Mouse (Mus musculus) embryonic facial prominence, embryonic 11.5 days (tissue): ENCODE results near the gene Ankrd45. TPM values are rescaled to one million over a fixed set of nuclear protein-coding genes. Genes with fewer than 3 reads are reported as not detected.

Source experiments
- ATAC-seq: fragments of 200-750 bp; cut with Nextera tagmentation; replicated peaks from 2 replicates; pipeline ENCODE4 v1.8.0; 2017; ENCODE audit warnings: low read depth; ENCODE audit not compliant: insufficient number of reproducible peaks, low FRiP score, low TSS enrichment
- DNase-seq: peaks from one replicate; pipeline ENCODE4 v3.0.0-alpha.2; 2015; ENCODE audit warnings: low spot score
- H3K27ac ChIP-seq: fragments of 300-500 bp; sonication (generic); replicated peaks from 2 replicates; pipeline ENCODE4 v1.5.1; 2014; ENCODE audit warnings: mild to moderate bottlenecking, low read depth, low read length, control low read depth
- H3K27me3 ChIP-seq: fragments of 300-500 bp; sonication (generic); 2 replicates; pipeline ENCODE4 v1.6.1; 2014; ENCODE audit warnings: mild to moderate bottlenecking, low read length, moderate library complexity, mixed read lengths; ENCODE audit not compliant: control insufficient read depth, insufficient read depth
- H3K36me3 ChIP-seq: fragments of 300-500 bp; sonication (generic); replicated peaks from 2 replicates; pipeline ENCODE4 v1.6.1; 2014; ENCODE audit warnings: low read depth, mild to moderate bottlenecking, low read length, moderate library complexity, mixed read lengths; ENCODE audit not compliant: control insufficient read depth, insufficient read depth
- H3K4me1 ChIP-seq: fragments of 300-500 bp; sonication (generic); 2 replicates; pipeline ENCODE4 v1.6.1; 2014; ENCODE audit warnings: low read length, mixed read lengths; ENCODE audit not compliant: control insufficient read depth, insufficient read depth
- H3K4me2 ChIP-seq: fragments of 300-500 bp; sonication (generic); 2 replicates; pipeline ENCODE4 v1.6.1; 2014; ENCODE audit warnings: low read depth, mild to moderate bottlenecking, control low read depth, low read length, moderate library complexity
- H3K4me3 ChIP-seq: fragments of 300-500 bp; sonication (generic); 2 replicates; pipeline ENCODE4 v1.5.1; 2014; ENCODE audit warnings: low read depth, low read length, control low read depth
- H3K9ac ChIP-seq: fragments of 300-500 bp; sonication (generic); replicated peaks from 2 replicates; pipeline ENCODE4 v1.6.1; 2014; ENCODE audit warnings: mild to moderate bottlenecking, control low read depth, low read length
- H3K9me3 ChIP-seq: fragments of 300-500 bp; sonication (generic); replicated peaks from 2 replicates; pipeline ENCODE4 v1.6.1; 2016; ENCODE audit warnings: mild to moderate bottlenecking, low read length, inconsistent platforms, mixed read lengths; ENCODE audit not compliant: control insufficient read depth
- WGBS: fragments of 180-500 bp; shearing (Covaris S2); extraction: QIAGEN DNeasy Blood & Tissue Kit; methylation state at CpG from one replicate; pipeline ENCODE4 v1.1.7; 2014; 5-methylcytosine and 5-hydroxymethylcytosine counted together
- polyA plus RNA-seq: library from polyadenylated mRNA; unstranded; fragments of >200 nt; fragmentation: Nextera tagmentation; extraction: Ambion mirVana; gene quantifications from 2 replicates; pipeline ENCODE4 v1.2.1, GENCODE M21; 2014

The Ankrd45 gene
- polyA plus RNA-seq, 1 experiment from 2014 or later, result 5.0 TPM

DNA sequence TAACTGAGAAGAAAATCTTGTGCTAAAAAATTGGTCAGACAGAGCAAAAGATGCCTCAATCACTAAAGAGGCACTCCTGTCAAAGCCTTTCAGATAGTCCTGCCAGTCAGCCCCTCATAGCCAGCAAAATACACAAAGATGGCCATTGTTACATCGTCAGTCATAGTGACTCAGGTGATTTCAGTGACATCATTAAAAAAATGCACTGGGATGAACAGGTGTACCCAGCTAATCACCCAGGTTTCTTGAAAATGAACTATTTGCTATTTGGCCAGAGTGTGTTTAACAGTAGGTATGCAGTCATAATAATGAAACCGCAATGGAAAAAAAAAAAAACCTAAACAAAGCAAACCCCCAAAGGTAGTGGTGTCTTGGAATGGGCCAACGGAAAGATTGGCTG lies 16.7 kb downstream of the Ankrd45 start, which contains the start of gene Tex50:
Tex50 (minus strand) TSS at position 101 of the 400 bp plus-strand sequence.
- no peak for DNase-seq
- no peak within 1 kb of the TSS for H3K27ac ChIP-seq
- ATAC-seq, result no peak
- H3K9me3 ChIP-seq, result no peaks in the 10 kb centered on the region
- H3K27me3 ChIP-seq, result no peaks in the 10 kb centered on the region
- H3K4me1 ChIP-seq, result no peaks in the 10 kb centered on the region
- H3K36me3 ChIP-seq, result no peaks in the 10 kb centered on the region
- H3K4me3 ChIP-seq, result no peak within 1 kb of the TSS
- WGBS, result 85% methylated on average over 3 of the region's 3 CpGs
- H3K9ac ChIP-seq, result no peak within 1 kb of the TSS
- H3K4me2 ChIP-seq, result no peak within 1 kb of the TSS

- DNase-seq (no peak), ATAC-seq (no peak)
- Histone ChIP-seq H3K4me2 (no peak overlapping the region), H3K27ac (no peak overlapping the region), H3K9me3 (no peaks in the 10 kb centered on the region), H3K27me3 (no peaks in the 10 kb centered on the region), H3K4me1 (no peaks in the 10 kb centered on the region), H3K9ac (no peak overlapping the region), H3K4me3 (no peak overlapping the region), H3K36me3 (no peaks in the 10 kb centered on the region)
- WGBS, result 61% methylated on average over 4 of the region's 4 CpGs
Observed at GRCm38 (mm10) chr1:161160266-161160665, 17.8 kb downstream of the Ankrd45 start.

DNA sequence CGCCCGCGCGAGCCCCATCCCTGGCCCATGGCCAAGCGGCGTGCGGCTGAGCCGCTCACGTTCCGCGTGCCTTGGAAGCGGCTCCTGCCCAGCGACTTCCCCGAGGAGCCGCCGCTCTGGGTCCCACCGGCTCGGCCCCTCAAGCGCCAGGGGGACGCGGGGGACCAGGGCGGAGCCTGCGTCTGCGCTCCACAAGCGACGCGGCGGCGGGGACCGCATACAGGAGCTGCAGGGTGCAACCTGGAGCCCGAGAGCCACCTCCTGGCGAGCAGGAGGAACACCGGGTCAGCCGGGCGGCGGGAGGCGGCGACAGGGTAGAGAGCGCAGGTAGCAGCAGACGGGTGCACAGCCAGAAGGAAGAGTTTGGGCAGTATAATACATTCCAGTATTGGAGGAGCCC lies 28.2 kb downstream of the Ankrd45 start:
- ATAC-seq (peak; percentile 92), DNase-seq (peak; percentile 83)
- no peaks in the 10 kb centered on the region for H3K4me1 ChIP-seq
- 2% methylated on average over 40 of the region's 40 CpGs for WGBS
- H3K27ac ChIP-seq, result no peak overlapping the region
- H3K36me3 ChIP-seq, result no peaks in the 10 kb centered on the region
- H3K4me3 ChIP-seq, result peak overlapping the region; percentile 35
- H3K4me2 ChIP-seq, result peak overlapping the region; percentile 68
- peak overlapping the region; percentile 55 for H3K9ac ChIP-seq
- H3K27me3 ChIP-seq, result no peaks in the 10 kb centered on the region; the same call in 1 of the 2 replicates
- H3K9me3 ChIP-seq, result no peaks in the 10 kb centered on the region

DNA sequence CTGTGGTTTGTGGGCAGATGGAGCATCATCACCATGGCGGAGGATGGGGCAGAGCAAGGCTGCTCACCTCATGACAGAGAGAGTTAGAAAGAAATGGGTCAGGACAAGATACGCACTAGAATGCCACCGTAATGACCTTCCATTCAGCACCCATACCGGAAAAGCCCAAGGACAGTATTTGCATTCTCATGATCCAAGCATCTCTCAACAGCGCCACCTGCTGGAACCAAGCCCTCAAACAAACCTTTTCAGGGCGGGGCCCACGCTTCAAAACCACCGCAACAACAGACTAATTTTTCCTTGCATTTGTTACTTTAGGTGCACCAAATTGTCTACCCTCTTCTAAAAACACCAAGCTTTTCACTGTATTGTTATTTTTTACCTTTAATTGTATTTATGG lies 38.2 kb downstream of the Ankrd45 start:
- no peak overlapping the region for H3K4me2 ChIP-seq
- ATAC-seq (no peak), DNase-seq (peak; percentile 59)
- H3K9ac ChIP-seq, result no peak overlapping the region
- H3K36me3 ChIP-seq, result no peaks in the 10 kb centered on the region
- H3K9me3 ChIP-seq, result no peaks in the 10 kb centered on the region; the same call in 1 of the 2 replicates
- no peak overlapping the region for H3K27ac ChIP-seq
- no peaks in the 10 kb centered on the region for H3K27me3 ChIP-seq
- no peak overlapping the region for H3K4me3 ChIP-seq
- no peaks in the 10 kb centered on the region; the same call in 1 of the 2 replicates for H3K4me1 ChIP-seq
- WGBS, result 58% methylated on average over 8 of the region's 8 CpGs

DNA sequence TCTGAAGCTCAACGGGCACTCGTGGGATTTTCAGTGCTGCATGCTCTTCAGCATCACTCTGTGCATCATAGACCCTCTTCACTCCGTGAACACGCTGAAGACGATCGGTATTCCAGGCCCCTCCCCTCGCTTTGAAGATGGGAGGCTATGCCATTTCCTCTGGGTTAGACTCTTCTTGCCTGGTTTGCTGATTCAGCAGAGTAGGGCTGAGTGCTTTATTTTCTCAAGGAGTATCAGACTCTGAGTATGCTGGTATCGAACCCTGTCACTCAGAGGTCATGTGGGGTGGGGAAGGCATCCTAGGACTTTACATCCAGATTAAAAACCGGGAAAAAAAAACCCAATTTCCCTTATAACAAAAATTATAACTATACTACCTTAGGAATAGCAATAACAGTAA lies 39.9 kb downstream of the Ankrd45 start:
- no peak for ATAC-seq
- H3K4me1 ChIP-seq, result no peaks in the 10 kb centered on the region; the same call in 1 of the 2 replicates
- no peaks in the 10 kb centered on the region; the same call in 1 of the 2 replicates for H3K9me3 ChIP-seq
- H3K36me3 ChIP-seq, result no peaks in the 10 kb centered on the region
- no peaks in the 10 kb centered on the region for H3K27me3 ChIP-seq
- H3K4me3 ChIP-seq, result no peak overlapping the region
- WGBS, result 81% methylated on average over 9 of the region's 9 CpGs
- H3K27ac ChIP-seq, result no peak overlapping the region
- H3K9ac ChIP-seq, result no peak overlapping the region
- H3K4me2 ChIP-seq, result no peak overlapping the region
- DNase-seq, result no peak

DNA sequence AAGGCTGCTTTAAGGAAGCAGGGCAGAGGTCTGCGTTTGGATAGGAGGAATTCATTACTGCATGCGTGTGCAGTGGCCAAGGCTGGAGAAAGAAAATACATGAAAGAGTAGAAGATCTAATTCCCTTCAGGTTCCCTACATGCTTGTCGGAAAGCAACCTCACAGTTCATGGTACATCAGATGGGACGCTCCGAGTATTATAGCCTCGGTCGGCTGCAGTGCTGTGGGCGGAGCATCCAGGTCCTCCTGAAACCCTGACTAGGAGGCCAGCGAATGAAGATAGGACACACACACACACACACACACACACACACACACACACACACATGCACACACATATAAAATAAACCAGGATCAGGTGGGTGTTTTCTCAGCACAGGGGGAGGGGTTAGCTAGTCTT lies 41.2 kb downstream of the Ankrd45 start:
- Histone ChIP-seq H3K36me3 (no peaks in the 10 kb centered on the region), H3K4me3 (no peak overlapping the region), H3K4me2 (no peak overlapping the region), H3K9me3 (no peaks in the 10 kb centered on the region; the same call in 1 of the 2 replicates), H3K4me1 (no peaks in the 10 kb centered on the region; the same call in 1 of the 2 replicates), H3K9ac (no peak overlapping the region), H3K27me3 (no peaks in the 10 kb centered on the region), H3K27ac (no peak overlapping the region)
- DNase-seq (peak; percentile 45), ATAC-seq (peak; percentile 59; the same call in 1 of the 2 replicates)
- WGBS, result 38% methylated on average over 9 of the region's 9 CpGs

GRCm38 (mm10) chr1:161185431-161185830 lies 42.9 kb downstream of the Ankrd45 start:
- H3K27ac ChIP-seq, result no peak overlapping the region
- no peaks in the 10 kb centered on the region for H3K27me3 ChIP-seq
- no peak overlapping the region for H3K4me2 ChIP-seq
- H3K9ac ChIP-seq, result no peak overlapping the region
- no peaks in the 10 kb centered on the region for H3K36me3 ChIP-seq
- 86% methylated on average over 3 of the region's 3 CpGs for WGBS
- H3K4me1 ChIP-seq, result no peaks in the 10 kb centered on the region; the same call in 1 of the 2 replicates
- no peak overlapping the region for H3K4me3 ChIP-seq
- H3K9me3 ChIP-seq, result no peaks in the 10 kb centered on the region
- DNase-seq (no peak), ATAC-seq (no peak)

- Histone ChIP-seq H3K27ac (no peak overlapping the region), H3K9me3 (no peaks in the 10 kb centered on the region), H3K9ac (no peak overlapping the region), H3K27me3 (no peaks in the 10 kb centered on the region), H3K4me2 (no peak overlapping the region), H3K4me3 (no peak overlapping the region), H3K36me3 (no peaks in the 10 kb centered on the region), H3K4me1 (no peaks in the 10 kb centered on the region)
- no peak for ATAC-seq
- 82% methylated on average over 9 of the region's 9 CpGs for WGBS
- DNase-seq, result no peak
Observed at GRCm38 (mm10) chr1:161190253-161190910, 47.9 kb downstream of the Ankrd45 start.
